Mouse (Mus musculus) thymus, adult 2 months (tissue): ENCODE measurements around the gene Mpo. TPM values are rescaled to one million over a fixed set of nuclear protein-coding genes. Genes with fewer than 3 reads are reported as not detected.

Experiments
- DNase-seq: peaks from one replicate; pipeline ENCODE4 v3.0.0; 2021
- H3K27ac ChIP-seq: fragments of 200-500 bp; 2 replicates; pipeline ENCODE4 v1.5.1; 2012; ENCODE audit warnings: low read length, control low read depth; ENCODE audit not compliant: control insufficient read depth, insufficient read depth
- H3K27me3 ChIP-seq: fragments of 200-500 bp; 2 replicates; pipeline ENCODE4 v1.6.1; 2012; ENCODE audit warnings: mild to moderate bottlenecking, low read length, moderate library complexity, mixed read lengths; ENCODE audit not compliant: control insufficient read depth, insufficient read depth
- H3K36me3 ChIP-seq: fragments of 200-500 bp; 2 replicates; pipeline ENCODE4 v1.6.1; 2012; ENCODE audit warnings: mild to moderate bottlenecking, low read length, moderate library complexity; ENCODE audit not compliant: control insufficient read depth, insufficient read depth
- H3K4me1 ChIP-seq: fragments of 200-500 bp; replicated peaks from 2 replicates; pipeline ENCODE4 v1.6.1; 2012; ENCODE audit warnings: low read length; ENCODE audit not compliant: control insufficient read depth, insufficient read depth
- H3K4me3 ChIP-seq: fragments of 200-500 bp; 2 replicates; pipeline ENCODE4 v1.5.1; 2012; ENCODE audit warnings: mild to moderate bottlenecking, low read length, control low read depth, moderate library complexity; ENCODE audit not compliant: control insufficient read depth, insufficient read depth
- CTCF ChIP-seq: fragments of 200-500 bp; IDR thresholded peaks from 2 replicates; pipeline ENCODE4 v1.5.1; 2012; ENCODE audit warnings: mild to moderate bottlenecking, control low read depth, low read length, moderate library complexity, borderline replicate concordance; ENCODE audit not compliant: control insufficient read depth, poor library complexity, insufficient read depth; ENCODE audit errors: extremely low read depth
- POLR2A ChIP-seq: fragments of 200-500 bp; IDR thresholded peaks from 2 replicates; pipeline ENCODE4 v1.6.1; 2012; ENCODE audit warnings: mild to moderate bottlenecking, low read length, control low read depth, moderate library complexity; ENCODE audit not compliant: control insufficient read depth, poor library complexity, insufficient read depth; ENCODE audit errors: extremely low read depth
- WGBS: fragments of 180-500 bp; shearing (Covaris S2); methylation state at CpG from one replicate; pipeline ENCODE4 v1.1.7; 2018; 5-methylcytosine and 5-hydroxymethylcytosine counted together
- polyA plus RNA-seq: library from polyadenylated mRNA; depleted of rRNA; stranded (reverse); fragments of >200 nt; gene quantifications from 2 replicates; pipeline ENCODE4 v1.2.3, GENCODE M21; 2012

Mpo gene
- polyA plus RNA-seq, 1 experiment, result 4.6 TPM

GRCm38 (mm10) chr11:87814831-87815230 is 21.4 kb downstream of the Mpo start:
- no peak overlapping the region for H3K4me3 ChIP-seq
- TF ChIP-seq CTCF (no peak), POLR2A (no peak)
- H3K4me1 ChIP-seq, result peaks cover 5% of the 10 kb centered on the region; the same call in 1 of the 2 replicates
- no peaks in the 10 kb centered on the region for H3K36me3 ChIP-seq
- DNase-seq, result no peak
- 77% methylated on average over 8 of the region's 8 CpGs for WGBS
- no peak overlapping the region for H3K27ac ChIP-seq
- no peaks in the 10 kb centered on the region for H3K27me3 ChIP-seq

- Histone ChIP-seq H3K27ac (no peak overlapping the region), H3K27me3 (no peaks in the 10 kb centered on the region)
- peak; percentile 49 for DNase-seq
Measured at GRCm38 (mm10) chr11:87816707-87817442, 23.5 kb downstream of the Mpo start.

GRCm38 (mm10) chr11:87817443-87817773 is 24.0 kb downstream of the Mpo start:
- DNase-seq, result no peak
- no peak overlapping the region for H3K27ac ChIP-seq
- H3K27me3 ChIP-seq, result no peaks in the 10 kb centered on the region
- WGBS, result 45% methylated on average over 4 of the region's 4 CpGs
- TF ChIP-seq CTCF (no peak), POLR2A (no peak)
- no peaks in the 10 kb centered on the region for H3K36me3 ChIP-seq
- peaks cover 5% of the 10 kb centered on the region; the same call in 1 of the 2 replicates for H3K4me1 ChIP-seq
- H3K4me3 ChIP-seq, result no peak overlapping the region

More at GRCm38 (mm10) chr11:87816707-87817442, 23.5 kb downstream of the Mpo start:
- Histone ChIP-seq H3K4me1 (peaks cover 5% of the 10 kb centered on the region; the same call in 1 of the 2 replicates), H3K36me3 (no peaks in the 10 kb centered on the region), H3K4me3 (no peak overlapping the region)
- TF ChIP-seq CTCF (peak; percentile 74; the same call in 1 of the 2 replicates), POLR2A (no peak)
- 9% methylated on average over 31 of the region's 31 CpGs for WGBS

- DNase-seq, result no peak
- Histone ChIP-seq H3K4me1 (peaks cover 5% of the 10 kb centered on the region; the same call in 1 of the 2 replicates), H3K27ac (no peak overlapping the region), H3K27me3 (no peaks in the 10 kb centered on the region), H3K36me3 (no peaks in the 10 kb centered on the region), H3K4me3 (no peak overlapping the region)
- TF ChIP-seq CTCF (no peak), POLR2A (no peak)
- 87% methylated on average over 5 of the region's 5 CpGs for WGBS
Measured at GRCm38 (mm10) chr11:87821502-87821901, 28.1 kb downstream of the Mpo start.

GRCm38 (mm10) chr11:87828239-87828900 is 35.0 kb downstream of the Mpo start, which contains the start of gene Lpo:
TSS of gene Lpo (minus strand) at chr11:87828289.
- TF ChIP-seq CTCF (no peak), POLR2A (no peak)
- H3K36me3 ChIP-seq, result no peaks in the 10 kb centered on the region
- H3K4me3 ChIP-seq, result no peak within 1 kb of the TSS
- WGBS, result 68% methylated on average over 10 of the region's 10 CpGs
- H3K27me3 ChIP-seq, result no peaks in the 10 kb centered on the region
- no peaks in the 10 kb centered on the region for H3K4me1 ChIP-seq
- H3K27ac ChIP-seq, result no peak within 1 kb of the TSS
- no peak for DNase-seq

- WGBS, result 92% methylated on average over 8 of the region's 8 CpGs
- Histone ChIP-seq H3K4me3 (no peak overlapping the region), H3K27ac (no peak overlapping the region), H3K27me3 (no peaks in the 10 kb centered on the region), H3K36me3 (no peaks in the 10 kb centered on the region), H3K4me1 (no peaks in the 10 kb centered on the region)
- DNase-seq, result no peak
- no peak for TF ChIP-seq POLR2A
- TF ChIP-seq CTCF, result no peak
Measured at GRCm38 (mm10) chr11:87840676-87841075, 47.3 kb downstream of the Mpo start.

- no peaks in the 10 kb centered on the region for H3K27me3 ChIP-seq
- H3K36me3 ChIP-seq, result no peaks in the 10 kb centered on the region
- no peak for TF ChIP-seq CTCF
- TF ChIP-seq POLR2A, result no peak
- no peak overlapping the region for H3K27ac ChIP-seq
- WGBS, result 93% methylated on average over 3 of the region's 3 CpGs
- no peaks in the 10 kb centered on the region for H3K4me1 ChIP-seq
- no peak for DNase-seq
- no peak overlapping the region for H3K4me3 ChIP-seq
Measured at GRCm38 (mm10) chr11:87841436-87841835, 48.1 kb downstream of the Mpo start.
